Mouse (Mus musculus) limb, embryonic 14.5 days (tissue): ENCODE measurements around the gene Stag1. TPM values are rescaled to one million over a fixed set of nuclear protein-coding genes. Genes with fewer than 3 reads are reported as not detected.

Experiments used
- ATAC-seq: fragments of 200-750 bp; cut with Nextera tagmentation; 2 replicates; pipeline ENCODE4 v1.8.0; 2017; ENCODE audit warnings: low read depth, moderate number of reproducible peaks, moderate TSS enrichment; ENCODE audit not compliant: low FRiP score
- DNase-seq: peaks from one replicate; pipeline ENCODE4 v3.0.0-alpha.2; 2015; ENCODE audit warnings: low spot score
- H3K27ac ChIP-seq: fragments of 300-500 bp; sonication (generic); replicated peaks from 2 replicates; pipeline ENCODE4 v1.5.1; 2014; ENCODE audit warnings: low read depth, mild to moderate bottlenecking, low read length, moderate library complexity, mixed read lengths
- H3K27me3 ChIP-seq: fragments of 300-500 bp; sonication (generic); 2 replicates; pipeline ENCODE4 v1.6.1; 2014; ENCODE audit warnings: low read length, mixed read lengths; ENCODE audit not compliant: control insufficient read depth, insufficient read depth
- H3K36me3 ChIP-seq: fragments of 300-500 bp; sonication (generic); 2 replicates; pipeline ENCODE4 v1.6.1; 2014; ENCODE audit warnings: mild to moderate bottlenecking, low read length, moderate library complexity, mixed read lengths; ENCODE audit not compliant: control insufficient read depth, insufficient read depth
- H3K4me1 ChIP-seq: fragments of 300-500 bp; sonication (generic); 2 replicates; pipeline ENCODE4 v1.6.1; 2014; ENCODE audit warnings: antibody characterized with exemption, low read length, mixed read lengths; ENCODE audit not compliant: control insufficient read depth, insufficient read depth
- H3K4me2 ChIP-seq: fragments of 300-500 bp; sonication (generic); replicated peaks from 2 replicates; pipeline ENCODE4 v1.6.1; 2014; ENCODE audit warnings: low read depth, mild to moderate bottlenecking, low read length, moderate library complexity; ENCODE audit not compliant: severe bottlenecking
- H3K4me3 ChIP-seq: fragments of 300-500 bp; sonication (generic); replicated peaks from 2 replicates; pipeline ENCODE4 v1.5.1; 2014; ENCODE audit warnings: low read length
- H3K9ac ChIP-seq: fragments of 300-500 bp; sonication (generic); 2 replicates; pipeline ENCODE4 v1.6.1; 2014; ENCODE audit warnings: mild to moderate bottlenecking, low read depth, low read length, moderate library complexity; ENCODE audit not compliant: severe bottlenecking
- H3K9me3 ChIP-seq: fragments of 300-500 bp; sonication (generic); 2 replicates; pipeline ENCODE4 v1.6.1; 2016; ENCODE audit warnings: low read length; ENCODE audit not compliant: control insufficient read depth
- POLR2A ChIP-seq: fragments of 200-500 bp; IDR thresholded peaks from 2 replicates; pipeline ENCODE4 v1.8.0; 2012; ENCODE audit warnings: inconsistent platforms, mild to moderate bottlenecking, moderate library complexity, borderline replicate concordance; ENCODE audit not compliant: insufficient read depth, insufficient read length; ENCODE audit errors: extremely low read depth
- WGBS: fragments of 180-500 bp; shearing (Covaris S2); extraction: QIAGEN DNeasy Blood & Tissue Kit; methylation state at CpG from one replicate; pipeline ENCODE4 v1.1.7; 2014; 5-methylcytosine and 5-hydroxymethylcytosine counted together
- polyA plus RNA-seq, 2 experiments: library from polyadenylated mRNA; depleted of rRNA in 1 of 2; stranded (reverse) in 1 of 2; unstranded in 1 of 2; fragments of >200 nt; fragmentation: Nextera tagmentation in 1 of 2; extraction: Ambion mirVana in 1 of 2; gene quantifications; 2 replicates each; pipeline versions ENCODE4 v1.2.1 to v1.2.3; 2012 to 2014

The Stag1 gene
- polyA plus RNA-seq, 2 experiments = 35.0 to 45.5 TPM

- Histone ChIP-seq H3K9me3 (no peaks in the 10 kb centered on the region), H3K27ac (no peak overlapping the region), H3K9ac (no peak overlapping the region), H3K27me3 (peaks cover 8% of the 10 kb centered on the region; the same call in 1 of the 2 replicates), H3K36me3 (no peaks in the 10 kb centered on the region), H3K4me2 (no peak overlapping the region), H3K4me3 (no peak overlapping the region), H3K4me1 (no peaks in the 10 kb centered on the region)
- TF ChIP-seq POLR2A = no peak
- ATAC-seq (no peak), DNase-seq (no peak)
- WGBS = 58% methylated on average over 5 of the region's 5 CpGs
Measured at GRCm38 (mm10) chr9:100573942-100574341, 23.7 kb upstream of the Stag1 start.

DNA sequence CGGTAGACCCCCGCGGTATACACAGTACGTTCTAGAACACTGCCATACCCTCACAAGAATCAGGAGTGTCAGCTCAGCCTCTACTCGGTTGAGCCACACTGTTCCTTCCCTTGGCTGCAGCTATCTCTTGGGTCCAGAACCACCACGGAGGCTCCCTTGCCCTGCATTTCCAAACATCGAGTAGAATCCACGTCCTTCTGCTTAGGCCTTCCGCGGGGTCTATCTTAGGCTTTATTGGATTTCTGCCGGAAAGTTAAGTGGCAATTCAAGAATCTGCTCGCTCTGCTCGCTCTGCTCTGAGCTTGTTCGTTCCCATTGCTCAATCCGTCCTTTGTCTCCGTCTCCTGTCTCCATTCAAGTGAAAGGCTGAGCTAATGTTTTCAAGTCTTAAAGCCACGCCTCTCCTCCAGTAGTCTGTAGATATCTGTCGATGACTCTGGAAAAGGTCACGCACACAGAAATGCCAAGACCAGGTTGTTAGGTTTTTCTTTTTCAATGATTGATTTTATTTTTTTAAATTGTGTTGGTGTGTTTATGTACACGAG is 17.3 kb upstream of the Stag1 start:
- 78% methylated on average over 20 of the region's 20 CpGs for WGBS
- Histone ChIP-seq H3K36me3 (no peaks in the 10 kb centered on the region), H3K9ac (no peak overlapping the region), H3K4me1 (peaks cover 7% of the 10 kb centered on the region), H3K4me2 (no peak overlapping the region), H3K9me3 (no peaks in the 10 kb centered on the region), H3K4me3 (no peak overlapping the region), H3K27ac (no peak overlapping the region), H3K27me3 (no peaks in the 10 kb centered on the region)
- TF ChIP-seq POLR2A = no peak
- no peak for ATAC-seq
- DNase-seq = no peak

- ATAC-seq (peak; percentile 74), DNase-seq (peak; percentile 48)
- no peaks in the 10 kb centered on the region for H3K9me3 ChIP-seq
- no peaks in the 10 kb centered on the region for H3K36me3 ChIP-seq
- H3K4me3 ChIP-seq = no peak overlapping the region
- peaks cover 7% of the 10 kb centered on the region for H3K4me1 ChIP-seq
- 38% methylated on average over 13 of the region's 13 CpGs for WGBS
- no peak overlapping the region for H3K27ac ChIP-seq
- H3K9ac ChIP-seq = no peak overlapping the region
- no peaks in the 10 kb centered on the region for H3K27me3 ChIP-seq
- H3K4me2 ChIP-seq = no peak overlapping the region
- no peak for TF ChIP-seq POLR2A
Measured at GRCm38 (mm10) chr9:100581543-100582492, 15.8 kb upstream of the Stag1 start.

DNA sequence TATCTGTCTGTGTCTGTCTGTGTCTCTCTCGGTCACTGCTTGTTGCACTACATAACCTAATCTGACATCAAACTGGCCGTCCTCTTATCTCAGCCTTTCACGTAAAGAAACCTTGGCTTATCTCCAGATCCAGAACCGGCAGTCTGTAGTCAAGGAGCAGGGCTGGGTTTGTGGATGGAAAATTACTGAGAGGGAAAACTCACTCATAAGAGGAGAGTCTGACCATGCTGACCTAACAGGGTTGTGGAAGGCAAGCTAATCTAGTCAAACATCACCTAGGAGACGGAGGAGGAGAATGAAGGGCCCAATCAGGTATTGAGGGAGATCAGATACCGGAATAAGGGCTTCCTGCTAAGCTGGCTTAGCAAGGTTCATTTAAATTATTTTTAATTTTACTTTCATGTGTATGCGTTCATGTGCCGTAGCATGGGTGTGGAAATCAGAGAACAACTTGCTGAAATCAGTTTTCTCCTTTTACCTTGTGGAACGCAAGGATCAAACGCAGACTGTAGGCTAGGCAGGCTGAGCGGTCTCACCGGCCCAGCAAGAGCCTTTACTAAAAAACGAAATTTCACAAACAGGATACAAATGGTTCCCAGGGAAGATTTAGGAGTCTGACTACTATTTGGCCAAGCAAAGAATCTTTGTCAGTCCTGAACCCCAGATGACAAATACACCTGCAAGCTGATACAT is 14.6 kb upstream of the Stag1 start:
- no peak for ATAC-seq
- DNase-seq = peak; percentile 14
- H3K9ac ChIP-seq = no peak overlapping the region
- no peak overlapping the region for H3K4me3 ChIP-seq
- no peak overlapping the region for H3K4me2 ChIP-seq
- no peak overlapping the region for H3K27ac ChIP-seq
- peaks cover 7% of the 10 kb centered on the region for H3K4me1 ChIP-seq
- H3K36me3 ChIP-seq = no peaks in the 10 kb centered on the region
- H3K27me3 ChIP-seq = no peaks in the 10 kb centered on the region
- TF ChIP-seq POLR2A = no peak
- 59% methylated on average over 13 of the region's 13 CpGs for WGBS
- H3K9me3 ChIP-seq = no peaks in the 10 kb centered on the region

GRCm38 (mm10) chr9:100584031-100584430 is 13.6 kb upstream of the Stag1 start:
- Histone ChIP-seq H3K9ac (no peak overlapping the region), H3K4me3 (no peak overlapping the region), H3K9me3 (no peaks in the 10 kb centered on the region), H3K27me3 (no peaks in the 10 kb centered on the region), H3K4me1 (peaks cover 7% of the 10 kb centered on the region), H3K4me2 (no peak overlapping the region), H3K36me3 (no peaks in the 10 kb centered on the region), H3K27ac (no peak overlapping the region)
- no peak for TF ChIP-seq POLR2A
- no peak for DNase-seq
- WGBS = 83% methylated on average over 4 of the region's 4 CpGs
- ATAC-seq = no peak
